Mouse (Mus musculus) midbrain, embryonic 16.5 days (tissue): ENCODE results near the gene Zfp663. TPM values are rescaled to one million over a fixed set of nuclear protein-coding genes. Genes with fewer than 3 reads are reported as not detected.

Experiments
- ATAC-seq: fragments of 200-750 bp; cut with Nextera tagmentation; 2 replicates; pipeline ENCODE4 v1.8.0; 2017; ENCODE audit warnings: moderate TSS enrichment
- H3K27ac ChIP-seq: fragments of 300-500 bp; sonication (generic); 2 replicates; pipeline ENCODE4 v1.5.1; 2014; ENCODE audit warnings: mild to moderate bottlenecking, low read length, mixed read lengths
- H3K27me3 ChIP-seq: fragments of 300-500 bp; sonication (generic); 2 replicates; pipeline ENCODE4 v1.6.1; 2014; ENCODE audit warnings: low read depth, low read length, mixed read lengths; ENCODE audit not compliant: control insufficient read depth, insufficient read depth
- H3K36me3 ChIP-seq: fragments of 300-500 bp; sonication (generic); 2 replicates; pipeline ENCODE4 v1.6.1; 2014; ENCODE audit warnings: mild to moderate bottlenecking, low read length, moderate library complexity, mixed read lengths; ENCODE audit not compliant: control insufficient read depth, insufficient read depth
- H3K4me1 ChIP-seq: fragments of 300-500 bp; sonication (generic); 2 replicates; pipeline ENCODE4 v1.6.1; 2014; ENCODE audit warnings: mild to moderate bottlenecking, low read length, mixed read lengths; ENCODE audit not compliant: control insufficient read depth, insufficient read depth
- H3K4me2 ChIP-seq: fragments of 300-500 bp; sonication (generic); 2 replicates; pipeline ENCODE4 v1.6.1; 2014; ENCODE audit warnings: mild to moderate bottlenecking, low read length, mixed read lengths
- H3K4me3 ChIP-seq: fragments of 300-500 bp; sonication (generic); 2 replicates; pipeline ENCODE4 v1.5.1; 2014; ENCODE audit warnings: low read depth, mild to moderate bottlenecking, low read length, moderate library complexity, mixed read lengths
- H3K9ac ChIP-seq: fragments of 300-500 bp; sonication (generic); 2 replicates; pipeline ENCODE4 v1.6.1; 2014; ENCODE audit warnings: low read depth, low read length, mixed read lengths
- H3K9me3 ChIP-seq: fragments of 300-500 bp; sonication (generic); replicated peaks from 2 replicates; pipeline ENCODE4 v1.6.1; 2014; ENCODE audit warnings: mild to moderate bottlenecking, low read length, mixed read lengths; ENCODE audit not compliant: control insufficient read depth, poor library complexity, severe bottlenecking
- WGBS: fragments of 180-500 bp; shearing (Covaris S2); extraction: QIAGEN DNeasy Blood & Tissue Kit; methylation state at CpG from one replicate; pipeline ENCODE4 v1.1.7; 2014; 5-methylcytosine and 5-hydroxymethylcytosine counted together
- polyA plus RNA-seq: library from polyadenylated mRNA; unstranded; fragments of >200 nt; fragmentation: Nextera tagmentation; extraction: Ambion mirVana; gene quantifications from 2 replicates; pipeline ENCODE4 v1.2.1, GENCODE M21; 2015

The Zfp663 gene
- polyA plus RNA-seq = 7.3 and 9.1 TPM in 2 replicates

DNA sequence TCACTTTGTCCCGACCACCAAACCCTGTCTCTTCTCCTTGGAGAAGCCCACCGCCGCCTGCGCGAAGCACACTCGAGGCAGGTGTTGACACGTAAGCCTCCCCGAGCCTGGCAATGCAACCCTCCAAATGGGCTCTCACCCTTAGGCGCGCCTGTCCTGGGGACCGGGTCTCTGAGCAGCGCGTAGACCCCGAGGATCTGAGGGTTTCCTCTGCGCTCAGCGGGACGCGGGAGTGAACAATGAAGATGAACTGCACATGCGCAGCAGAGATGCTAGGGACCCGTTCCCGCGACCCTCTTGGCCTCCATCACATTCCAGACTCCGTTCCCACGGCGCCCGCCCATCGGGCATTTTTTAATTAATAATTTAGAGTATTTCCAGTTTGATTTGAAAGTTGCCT lies at the start of gene Zfp663:
Gene Zfp663, minus strand, starts transcription at position 234 of the 400 bp plus-strand sequence.
- under 1% methylated on average over 27 of the region's 27 CpGs for WGBS
- peak within 1 kb of the TSS; percentile 67 for H3K4me2 ChIP-seq
- peak within 1 kb of the TSS; percentile 86 for H3K9ac ChIP-seq

GRCm38 (mm10) chr2:165417291-165417690 lies 48.8 kb upstream of the Zfp663 start:
- peak; percentile 62; the same call in 1 of the 2 replicates for ATAC-seq
- H3K4me3 ChIP-seq = no peak overlapping the region
- WGBS = 32% methylated on average over 7 of the region's 7 CpGs
- H3K4me1 ChIP-seq = peaks cover 20% of the 10 kb centered on the region
- H3K27ac ChIP-seq = no peak overlapping the region; the same call in 1 of the 2 replicates
- no peaks in the 10 kb centered on the region for H3K36me3 ChIP-seq
- no peak overlapping the region for H3K4me2 ChIP-seq
- no peaks in the 10 kb centered on the region for H3K27me3 ChIP-seq
- no peaks in the 10 kb centered on the region for H3K9me3 ChIP-seq
- H3K9ac ChIP-seq = no peak overlapping the region

More for the DNA sequence above, at the start of gene Zfp663:
- Histone ChIP-seq H3K4me1 (peaks cover 13% of the 10 kb centered on the region), H3K4me3 (peak within 1 kb of the TSS; percentile 59), H3K27me3 (no peaks in the 10 kb centered on the region), H3K9me3 (no peaks in the 10 kb centered on the region), H3K36me3 (no peaks in the 10 kb centered on the region), H3K27ac (peak within 1 kb of the TSS; percentile 83)
- ATAC-seq = peak; percentile 63

GRCm38 (mm10) chr2:165415795-165416194 lies 47.3 kb upstream of the Zfp663 start:
- Histone ChIP-seq H3K27ac (no peak overlapping the region), H3K4me3 (no peak overlapping the region), H3K27me3 (no peaks in the 10 kb centered on the region), H3K36me3 (no peaks in the 10 kb centered on the region), H3K4me2 (no peak overlapping the region), H3K9me3 (no peaks in the 10 kb centered on the region), H3K4me1 (peaks cover 20% of the 10 kb centered on the region), H3K9ac (no peak overlapping the region)
- ATAC-seq = no peak
- WGBS = 63% methylated on average over 6 of the region's 6 CpGs

DNA sequence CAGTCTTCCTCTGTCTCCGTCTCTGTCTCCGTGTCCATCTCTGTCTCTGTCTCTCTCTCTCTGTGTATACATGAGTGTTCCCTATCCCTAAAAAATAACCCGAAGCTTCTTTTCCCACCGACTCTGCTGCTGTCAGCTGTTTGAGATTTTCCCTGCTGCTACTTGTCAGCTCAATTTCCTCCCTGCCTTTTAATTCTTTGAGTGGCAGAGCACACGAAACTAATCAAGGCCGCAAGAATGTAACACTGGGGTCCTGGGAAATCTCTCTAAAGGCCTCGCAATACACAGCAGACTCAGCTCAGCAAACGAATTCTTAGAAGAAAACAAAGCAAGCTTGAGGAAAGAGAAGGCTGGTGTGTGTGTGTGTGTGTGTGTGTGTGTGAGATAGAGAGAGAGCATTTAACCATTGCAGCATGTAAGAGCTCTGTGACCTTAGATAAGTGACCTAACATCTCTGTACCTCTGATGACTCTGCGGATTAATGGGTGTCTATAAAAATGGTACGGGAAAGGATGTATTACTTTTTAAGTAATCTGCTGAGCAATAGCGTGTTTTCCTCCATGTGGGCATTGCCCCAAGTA lies 46.7 kb upstream of the Zfp663 start:
- H3K4me3 ChIP-seq = no peak overlapping the region
- no peak overlapping the region; the same call in 1 of the 2 replicates for H3K27ac ChIP-seq
- no peaks in the 10 kb centered on the region for H3K36me3 ChIP-seq
- no peak for ATAC-seq
- WGBS = 24% methylated on average over 11 of the region's 11 CpGs
- no peak overlapping the region for H3K4me2 ChIP-seq
- H3K9me3 ChIP-seq = no peaks in the 10 kb centered on the region
- H3K27me3 ChIP-seq = no peaks in the 10 kb centered on the region
- no peak overlapping the region for H3K9ac ChIP-seq
- peaks cover 17% of the 10 kb centered on the region for H3K4me1 ChIP-seq

DNA sequence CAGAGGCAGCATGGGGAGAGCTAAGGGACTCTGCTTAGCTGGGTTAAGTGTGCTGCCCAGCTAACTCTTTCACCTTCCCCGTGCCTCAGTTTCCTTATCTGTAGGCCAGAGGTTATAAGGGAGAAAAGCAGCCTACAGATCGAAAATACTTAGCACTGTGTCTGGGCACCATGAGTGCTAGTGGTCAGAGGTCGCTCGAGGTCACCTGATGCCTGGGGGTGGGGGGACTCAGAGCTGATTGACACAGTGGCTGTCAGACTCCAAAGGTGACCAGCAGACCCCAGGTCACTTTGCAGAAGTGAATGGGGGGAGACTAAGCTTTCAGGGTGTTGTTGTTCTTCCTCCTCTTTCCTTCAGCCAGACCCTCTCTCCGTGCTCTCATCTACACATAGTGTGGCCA lies 45.8 kb upstream of the Zfp663 start:
- no peak overlapping the region for H3K4me2 ChIP-seq
- H3K27ac ChIP-seq = no peak overlapping the region
- peaks cover 12% of the 10 kb centered on the region; the same call in 1 of the 2 replicates for H3K4me1 ChIP-seq
- H3K4me3 ChIP-seq = no peak overlapping the region
- no peak for ATAC-seq
- no peaks in the 10 kb centered on the region for H3K27me3 ChIP-seq
- WGBS = 78% methylated on average over 5 of the region's 5 CpGs
- no peaks in the 10 kb centered on the region for H3K36me3 ChIP-seq
- H3K9ac ChIP-seq = no peak overlapping the region
- H3K9me3 ChIP-seq = no peaks in the 10 kb centered on the region

DNA sequence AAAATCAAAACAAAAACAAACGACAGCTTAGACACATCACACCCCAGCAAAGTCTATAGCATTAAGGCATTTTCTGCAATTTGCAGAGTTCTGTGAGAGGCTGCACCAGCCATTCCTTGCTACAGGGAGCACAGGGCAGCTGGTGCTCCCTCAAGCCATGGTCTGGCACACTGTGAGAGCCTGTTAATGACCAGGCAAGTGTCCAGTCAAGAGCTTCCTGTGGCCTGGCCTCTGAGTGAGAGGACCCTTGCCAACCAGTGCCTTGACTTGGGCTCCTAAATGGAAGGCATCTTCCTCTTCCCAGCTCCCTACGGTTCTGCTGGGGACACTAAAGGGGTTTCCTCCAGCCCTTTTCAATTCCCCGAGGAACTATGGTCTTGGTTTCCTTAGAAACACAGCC lies 45.4 kb upstream of the Zfp663 start:
- no peak overlapping the region for H3K27ac ChIP-seq
- no peak for ATAC-seq
- no peak overlapping the region for H3K4me2 ChIP-seq
- H3K4me1 ChIP-seq = peaks cover 12% of the 10 kb centered on the region; the same call in 1 of the 2 replicates
- WGBS = 30% methylated on average over 3 of the region's 3 CpGs
- H3K4me3 ChIP-seq = no peak overlapping the region
- H3K27me3 ChIP-seq = no peaks in the 10 kb centered on the region
- H3K9ac ChIP-seq = no peak overlapping the region
- H3K9me3 ChIP-seq = no peaks in the 10 kb centered on the region
- no peaks in the 10 kb centered on the region for H3K36me3 ChIP-seq

DNA sequence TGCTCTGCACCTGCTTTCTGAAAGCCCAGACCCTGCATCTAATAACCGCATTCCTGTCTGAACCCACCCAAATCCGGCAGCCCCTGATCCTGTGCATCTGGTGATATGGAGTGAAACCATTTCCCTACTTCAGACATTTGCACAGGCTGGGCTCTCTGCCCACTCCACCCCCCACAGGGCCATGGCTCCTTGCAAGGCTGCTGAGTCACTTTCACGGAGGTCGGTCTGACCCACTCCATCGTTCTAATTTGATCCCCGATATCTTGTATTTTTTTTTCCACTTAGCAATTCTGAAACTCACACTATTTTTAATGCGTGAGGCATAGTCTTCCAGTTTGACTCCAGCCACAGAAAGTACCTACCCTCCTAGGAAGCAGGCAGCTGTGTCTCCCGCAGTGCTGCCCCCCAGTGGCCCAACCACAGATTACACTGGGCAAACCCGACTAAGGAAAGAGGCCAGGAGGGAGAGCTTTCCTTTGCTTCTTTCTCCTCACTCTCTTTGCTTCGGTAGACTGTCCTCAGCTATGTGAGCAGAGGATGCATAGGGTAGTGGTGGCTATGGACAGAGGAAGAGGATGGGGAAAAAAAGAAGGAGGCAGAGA lies 39.3 kb upstream of the Zfp663 start:
- H3K9me3 ChIP-seq = no peaks in the 10 kb centered on the region
- no peak overlapping the region for H3K4me2 ChIP-seq
- H3K9ac ChIP-seq = no peak overlapping the region
- H3K4me3 ChIP-seq = no peak overlapping the region
- ATAC-seq = no peak
- no peaks in the 10 kb centered on the region for H3K27me3 ChIP-seq
- WGBS = 36% methylated on average over 10 of the region's 10 CpGs
- no peaks in the 10 kb centered on the region for H3K36me3 ChIP-seq
- H3K4me1 ChIP-seq = no peaks in the 10 kb centered on the region
- no peak overlapping the region for H3K27ac ChIP-seq

- H3K4me2 ChIP-seq = no peak overlapping the region
- H3K27me3 ChIP-seq = no peaks in the 10 kb centered on the region
- H3K9ac ChIP-seq = no peak overlapping the region
- WGBS = 57% methylated on average over 6 of the region's 6 CpGs
- no peaks in the 10 kb centered on the region for H3K9me3 ChIP-seq
- H3K36me3 ChIP-seq = no peaks in the 10 kb centered on the region
- H3K4me1 ChIP-seq = no peaks in the 10 kb centered on the region
- H3K4me3 ChIP-seq = no peak overlapping the region
- ATAC-seq = no peak
- no peak overlapping the region for H3K27ac ChIP-seq
Observed at GRCm38 (mm10) chr2:165405351-165405750, 36.8 kb upstream of the Zfp663 start.

DNA sequence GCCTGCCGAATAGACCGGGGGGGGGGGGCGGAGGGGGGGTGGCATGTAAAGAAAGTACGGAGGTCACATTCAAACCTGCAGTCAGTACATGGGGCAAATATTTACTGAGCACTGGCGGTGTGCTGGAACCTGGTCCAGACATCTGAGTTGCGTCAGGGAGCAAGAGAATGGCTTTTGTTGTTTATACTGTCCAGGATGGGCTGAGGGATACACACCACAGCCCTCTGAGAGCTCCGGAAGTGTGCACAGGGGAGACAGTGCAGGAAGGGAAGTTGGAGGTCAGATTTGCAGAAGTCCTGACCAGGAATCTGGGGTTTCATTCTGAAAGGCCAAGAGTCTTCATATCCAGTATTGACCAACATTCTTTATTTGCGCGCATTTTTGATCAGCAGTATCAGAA lies 36.4 kb upstream of the Zfp663 start:
- H3K4me2 ChIP-seq = no peak overlapping the region
- H3K36me3 ChIP-seq = no peaks in the 10 kb centered on the region
- no peaks in the 10 kb centered on the region for H3K4me1 ChIP-seq
- ATAC-seq = no peak
- H3K9me3 ChIP-seq = no peaks in the 10 kb centered on the region
- no peak overlapping the region for H3K4me3 ChIP-seq
- 83% methylated on average over 9 of the region's 9 CpGs for WGBS
- no peak overlapping the region for H3K27ac ChIP-seq
- no peak overlapping the region for H3K9ac ChIP-seq
- no peaks in the 10 kb centered on the region for H3K27me3 ChIP-seq
